Mouse (Mus musculus): ENCODE measurements around the gene Vwa5b2. TPM values are rescaled to one million over a fixed set of nuclear protein-coding genes. Genes with fewer than 3 reads are reported as not detected.
A peak's percentile ranks its signal among the peaks of the same experiment; 100 is the strongest.

Gene Vwa5b2
- polyA plus RNA-seq, 1 experiment, result 0.15 TPM

GRCm38 (mm10) chr16:20604705-20605104, 15.4 kb downstream of the Vwa5b2 start:
- 77% methylated on average over 9 of the region's 9 CpGs for WGBS
- TF ChIP-seq CTCF (IDR thresholded peaks at IDR 0.05; ENCODE audit: borderline replicate concordance, control insufficient read depth, extremely low read depth, insufficient read depth, low read length, poor library complexity), result no peak
- TF ChIP-seq POLR2A (IDR thresholded peaks at IDR 0.05; ENCODE audit: control insufficient read depth, extremely low read depth, insufficient read depth, low read length, poor library complexity), result no peak
- Histone ChIP-seq H3K4me3 (ENCODE audit: control insufficient read depth, insufficient read depth, low read length) (no peak overlapping the region), H3K27me3 (ENCODE audit: control insufficient read depth, insufficient read depth, low read length) (no peaks in the 10 kb centered on the region), H3K27ac (ENCODE audit: control insufficient read depth, insufficient read depth, low read length) (no peak overlapping the region), H3K36me3 (ENCODE audit: control insufficient read depth, insufficient read depth, low read length) (peaks cover 11% of the 10 kb centered on the region), H3K4me1 (replicated peaks; ENCODE audit: control insufficient read depth, insufficient read depth, low read length) (no peaks in the 10 kb centered on the region)
- no peak for DNase-seq

- TF ChIP-seq CTCF (IDR thresholded peaks at IDR 0.05; ENCODE audit: borderline replicate concordance, control insufficient read depth, extremely low read depth, insufficient read depth, low read length, poor library complexity) (0 out of 2 replicates have a peak, but pooled peaks have one; percentile 14), POLR2A (IDR thresholded peaks at IDR 0.05; ENCODE audit: control insufficient read depth, extremely low read depth, insufficient read depth, low read length, poor library complexity) (peak; percentile 81)
- DNase-seq, result peak; percentile 75
- H3K27ac ChIP-seq (ENCODE audit: control insufficient read depth, insufficient read depth, low read length), result no peak overlapping the region
Measured at GRCm38 (mm10) chr16:20610501-20611356, 21.5 kb downstream of the Vwa5b2 start.

DNA sequence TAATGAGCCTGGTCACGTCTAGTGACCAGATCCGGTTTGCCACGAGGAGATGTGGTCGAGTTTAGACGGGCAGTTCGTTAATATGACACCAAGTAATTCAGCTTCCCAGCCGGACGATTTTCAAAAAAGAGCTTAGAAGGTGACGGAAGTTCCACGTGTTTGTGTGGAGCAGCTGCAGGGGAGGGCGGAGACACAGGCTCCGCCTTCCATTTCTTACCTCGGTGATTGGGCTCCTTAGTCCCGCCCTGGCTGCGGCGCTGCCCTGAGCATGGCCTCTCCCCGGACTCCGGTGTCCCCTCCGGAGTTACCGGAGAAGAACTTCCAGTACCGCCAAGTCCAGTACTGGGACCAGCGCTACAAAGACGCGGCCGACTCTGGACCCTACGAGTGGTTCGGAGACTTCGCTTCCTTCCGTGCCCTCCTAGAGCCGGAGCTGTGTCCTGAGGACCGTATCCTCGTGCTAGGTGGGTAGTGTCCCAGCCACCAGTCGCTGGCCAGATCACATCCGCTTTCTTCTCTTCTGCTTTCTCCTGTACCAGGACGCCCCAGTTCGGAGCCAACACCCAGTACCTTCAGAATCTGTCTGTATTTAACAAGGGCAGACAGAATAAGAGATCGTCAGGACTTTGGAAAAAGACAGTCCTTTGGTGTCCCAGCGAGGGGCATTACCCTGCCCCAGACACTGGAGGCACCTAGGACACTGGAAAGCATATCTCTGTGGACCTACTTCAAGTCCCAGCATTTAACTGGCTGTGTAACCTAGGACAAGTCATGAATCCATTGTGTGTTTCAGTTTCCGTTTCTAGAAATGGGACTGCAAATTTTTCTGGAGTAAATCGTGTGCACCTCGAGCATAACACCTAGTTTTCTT, 22.3 kb downstream of the Vwa5b2 start, which contains the start of the genes Eef1akmt4, Gm49333 and Alg3:
Gene Eef1akmt4 (plus strand): TSS at position 237 of the 871 bp plus-strand sequence.
Gene Gm49333 (plus strand): TSS at position 254 of the 871 bp plus-strand sequence.
Gene Alg3 (minus strand): TSS at position 379 of the 871 bp plus-strand sequence.
- Histone ChIP-seq H3K4me1 (replicated peaks; ENCODE audit: control insufficient read depth, insufficient read depth, low read length) (peaks cover 8% of the 10 kb centered on the region), H3K27me3 (ENCODE audit: control insufficient read depth, insufficient read depth, low read length) (no peaks in the 10 kb centered on the region), H3K36me3 (ENCODE audit: control insufficient read depth, insufficient read depth, low read length) (no peaks in the 10 kb centered on the region), H3K4me3 (ENCODE audit: control insufficient read depth, insufficient read depth, low read length) (peak within 1 kb of the TSS; percentile 94), H3K27ac (ENCODE audit: control insufficient read depth, insufficient read depth, low read length) (no peak within 1 kb of the TSS)
- 1% methylated on average over 41 of the region's 41 CpGs for WGBS
- peak; percentile 83 for DNase-seq
- 0 out of 2 replicates have a peak, but pooled peaks have one; percentile 25 for TF ChIP-seq CTCF (IDR thresholded peaks at IDR 0.05; ENCODE audit: borderline replicate concordance, control insufficient read depth, extremely low read depth, insufficient read depth, low read length, poor library complexity)
- TF ChIP-seq POLR2A (IDR thresholded peaks at IDR 0.05; ENCODE audit: control insufficient read depth, extremely low read depth, insufficient read depth, low read length, poor library complexity), result no peak

More at GRCm38 (mm10) chr16:20610501-20611356, 21.5 kb downstream of the Vwa5b2 start:
- H3K36me3 ChIP-seq (ENCODE audit: control insufficient read depth, insufficient read depth, low read length), result peaks cover 7% of the 10 kb centered on the region
- H3K4me1 ChIP-seq (replicated peaks; ENCODE audit: control insufficient read depth, insufficient read depth, low read length), result peaks cover 8% of the 10 kb centered on the region
- under 1% methylated on average over 28 of the region's 28 CpGs for WGBS
- H3K27me3 ChIP-seq (ENCODE audit: control insufficient read depth, insufficient read depth, low read length), result no peaks in the 10 kb centered on the region
- H3K4me3 ChIP-seq (ENCODE audit: control insufficient read depth, insufficient read depth, low read length), result peak overlapping the region; percentile 94

GRCm38 (mm10) chr16:20619541-20620398, 30.5 kb downstream of the Vwa5b2 start:
- no peak for TF ChIP-seq CTCF (IDR thresholded peaks at IDR 0.05; ENCODE audit: borderline replicate concordance, control insufficient read depth, extremely low read depth, insufficient read depth, low read length, poor library complexity)
- TF ChIP-seq POLR2A (IDR thresholded peaks at IDR 0.05; ENCODE audit: control insufficient read depth, extremely low read depth, insufficient read depth, low read length, poor library complexity), result no peak
- DNase-seq, result peak; percentile 7
- peaks cover 24% of the 10 kb centered on the region for H3K4me1 ChIP-seq (replicated peaks; ENCODE audit: control insufficient read depth, insufficient read depth, low read length)
- H3K27me3 ChIP-seq (ENCODE audit: control insufficient read depth, insufficient read depth, low read length), result peaks cover 11% of the 10 kb centered on the region; the same call in 1 of the 2 replicates
- 8% methylated on average over 82 of the region's 83 CpGs for WGBS
- no peak overlapping the region for H3K4me3 ChIP-seq (ENCODE audit: control insufficient read depth, insufficient read depth, low read length)
- H3K36me3 ChIP-seq (ENCODE audit: control insufficient read depth, insufficient read depth, low read length), result no peaks in the 10 kb centered on the region
- H3K27ac ChIP-seq (ENCODE audit: control insufficient read depth, insufficient read depth, low read length), result no peak overlapping the region

DNA sequence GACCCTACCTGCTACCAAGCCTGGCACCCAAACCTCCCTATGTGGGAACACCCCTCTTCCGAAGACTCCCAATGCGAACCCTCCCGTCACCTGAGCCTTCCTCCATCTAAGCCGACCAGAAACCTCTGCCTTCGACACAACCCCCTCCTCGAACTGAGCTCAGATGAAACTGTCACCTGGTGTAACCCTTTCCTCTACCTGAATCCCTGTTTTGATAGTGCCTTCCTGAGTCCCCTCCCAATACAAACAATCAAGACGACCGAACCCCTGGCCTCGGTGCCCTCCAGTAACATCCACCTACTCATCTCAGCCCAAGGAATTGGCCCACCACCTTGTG, 31.1 kb downstream of the Vwa5b2 start:
- H3K4me3 ChIP-seq (ENCODE audit: control insufficient read depth, insufficient read depth, low read length), result no peak overlapping the region
- H3K36me3 ChIP-seq (ENCODE audit: control insufficient read depth, insufficient read depth, low read length), result no peaks in the 10 kb centered on the region
- H3K27ac ChIP-seq (ENCODE audit: control insufficient read depth, insufficient read depth, low read length), result no peak overlapping the region
- no peak for DNase-seq
- no peak for TF ChIP-seq CTCF (IDR thresholded peaks at IDR 0.05; ENCODE audit: borderline replicate concordance, control insufficient read depth, extremely low read depth, insufficient read depth, low read length, poor library complexity)
- no peak for TF ChIP-seq POLR2A (IDR thresholded peaks at IDR 0.05; ENCODE audit: control insufficient read depth, extremely low read depth, insufficient read depth, low read length, poor library complexity)
- peaks cover 11% of the 10 kb centered on the region; the same call in 1 of the 2 replicates for H3K27me3 ChIP-seq (ENCODE audit: control insufficient read depth, insufficient read depth, low read length)
- H3K4me1 ChIP-seq (replicated peaks; ENCODE audit: control insufficient read depth, insufficient read depth, low read length), result peaks cover 24% of the 10 kb centered on the region
- WGBS, result 2% methylated on average over 9 of the region's 9 CpGs

Measured in thymus, adult 2 months (tissue).